Mouse (Mus musculus): ENCODE results near the gene Nlrp9b. TPM values are rescaled to one million over a fixed set of nuclear protein-coding genes. Genes with fewer than 3 reads are reported as not detected.
"Not testable (repeated sequence)": the region's sequence is repeated elsewhere in the genome, so short reads cannot be mapped to it uniquely, and the experiment has no call there.

Gene Nlrp9b
- not detected in 2 replicates for polyA plus RNA-seq (2012; rRNA removed)

GRCm38 (mm10) chr7:19991165-19991564 is at the start of gene Nlrp9b:
Gene Nlrp9b, plus strand, starts transcription at chr7:19991465.
- DNase-seq (ENCODE audit: extremely low spot score in 1 of 2, low spot score in 1 of 2), result not testable (repeated sequence)

GRCm38 (mm10) chr7:19944709-19945108 is 46.6 kb upstream of the Nlrp9b start:
- DNase-seq (ENCODE audit: extremely low spot score in 1 of 2, low spot score in 1 of 2), result no peak

- DNase-seq (ENCODE audit: extremely low spot score in 1 of 2, low spot score in 1 of 2), result no peak
Observed at GRCm38 (mm10) chr7:19945201-19945600, 46.1 kb upstream of the Nlrp9b start.

GRCm38 (mm10) chr7:19945821-19946515 is 45.3 kb upstream of the Nlrp9b start:
- DNase-seq (ENCODE audit: extremely low spot score in 1 of 2, low spot score in 1 of 2), result no peak

- DNase-seq (ENCODE audit: extremely low spot score in 1 of 2, low spot score in 1 of 2), result no peak
Observed at GRCm38 (mm10) chr7:19948956-19949355, 42.3 kb upstream of the Nlrp9b start.

GRCm38 (mm10) chr7:19949996-19950395 is 41.3 kb upstream of the Nlrp9b start:
- DNase-seq (ENCODE audit: extremely low spot score in 1 of 2, low spot score in 1 of 2), result no peak

GRCm38 (mm10) chr7:19950589-19950988 is 40.7 kb upstream of the Nlrp9b start, which contains the start of gene Igsf23:
Gene Igsf23, minus strand, starts transcription at chr7:19950756.
- no peak for DNase-seq (ENCODE audit: extremely low spot score in 1 of 2, low spot score in 1 of 2)

GRCm38 (mm10) chr7:19952320-19952986 is 38.8 kb upstream of the Nlrp9b start:
- DNase-seq (ENCODE audit: extremely low spot score in 1 of 2, low spot score in 1 of 2), result no peak

GRCm38 (mm10) chr7:19953054-19953453 is 38.2 kb upstream of the Nlrp9b start:
- no peak for DNase-seq (ENCODE audit: extremely low spot score in 1 of 2, low spot score in 1 of 2)

GRCm38 (mm10) chr7:19955861-19956260 is 35.4 kb upstream of the Nlrp9b start:
- no peak for DNase-seq (ENCODE audit: extremely low spot score in 1 of 2, low spot score in 1 of 2)

- DNase-seq (ENCODE audit: extremely low spot score in 1 of 2, low spot score in 1 of 2), result peak; percentile 75 to 97
Observed at GRCm38 (mm10) chr7:19956341-19956781, 34.9 kb upstream of the Nlrp9b start.

GRCm38 (mm10) chr7:19962423-19962822 is 28.8 kb upstream of the Nlrp9b start:
- DNase-seq (ENCODE audit: extremely low spot score in 1 of 2, low spot score in 1 of 2), result no peak

- no peak for DNase-seq (ENCODE audit: extremely low spot score in 1 of 2, low spot score in 1 of 2)
Observed at GRCm38 (mm10) chr7:19964985-19965579, 26.2 kb upstream of the Nlrp9b start, which contains the start of gene Ceacam20. Gene Ceacam20, plus strand, starts transcription at chr7:19965412.

- no peak for DNase-seq (ENCODE audit: extremely low spot score in 1 of 2, low spot score in 1 of 2)
Observed at GRCm38 (mm10) chr7:19969106-19969505, 22.2 kb upstream of the Nlrp9b start.

GRCm38 (mm10) chr7:19969541-19970090 is 21.6 kb upstream of the Nlrp9b start:
- DNase-seq (ENCODE audit: extremely low spot score in 1 of 2, low spot score in 1 of 2), result no peak

GRCm38 (mm10) chr7:19970196-19970595 is 21.1 kb upstream of the Nlrp9b start:
- no peak for DNase-seq (ENCODE audit: extremely low spot score in 1 of 2, low spot score in 1 of 2)

- DNase-seq (ENCODE audit: extremely low spot score in 1 of 2, low spot score in 1 of 2), result no peak
Observed at GRCm38 (mm10) chr7:19971516-19971915, 19.7 kb upstream of the Nlrp9b start.

GRCm38 (mm10) chr7:19996721-19997120 is 5.5 kb downstream of the Nlrp9b start:
- not testable (repeated sequence) for DNase-seq (ENCODE audit: extremely low spot score in 1 of 2, low spot score in 1 of 2)

GRCm38 (mm10) chr7:20009987-20010386 is 18.7 kb downstream of the Nlrp9b start:
- no peak for DNase-seq (ENCODE audit: extremely low spot score in 1 of 2, low spot score in 1 of 2)

- not testable (repeated sequence) for DNase-seq (ENCODE audit: extremely low spot score in 1 of 2, low spot score in 1 of 2)
Observed at GRCm38 (mm10) chr7:20064100-20064499, 72.8 kb downstream of the Nlrp9b start.

- not testable (repeated sequence) for DNase-seq (ENCODE audit: extremely low spot score in 1 of 2, low spot score in 1 of 2)
Observed at GRCm38 (mm10) chr7:20078118-20078517, 86.9 kb downstream of the Nlrp9b start.

Data from frontal cortex, adult 2 months (tissue).